Mouse (Mus musculus) midbrain, embryonic 16.5 days (tissue): ENCODE results near the gene Terb1. TPM values are rescaled to one million over a fixed set of nuclear protein-coding genes. Genes with fewer than 3 reads are reported as not detected.
A peak's percentile ranks its signal among the peaks of the same experiment; 100 is the strongest.

Experiments used
- ATAC-seq: fragments of 200-750 bp; cut with Nextera tagmentation; 2 replicates; pipeline ENCODE4 v1.8.0; 2017; ENCODE audit warnings: moderate TSS enrichment
- H3K27ac ChIP-seq: fragments of 300-500 bp; sonication (generic); 2 replicates; pipeline ENCODE4 v1.5.1; 2014; ENCODE audit warnings: mild to moderate bottlenecking, low read length, mixed read lengths
- H3K27me3 ChIP-seq: fragments of 300-500 bp; sonication (generic); 2 replicates; pipeline ENCODE4 v1.6.1; 2014; ENCODE audit warnings: low read depth, low read length, mixed read lengths; ENCODE audit not compliant: control insufficient read depth, insufficient read depth
- H3K36me3 ChIP-seq: fragments of 300-500 bp; sonication (generic); 2 replicates; pipeline ENCODE4 v1.6.1; 2014; ENCODE audit warnings: mild to moderate bottlenecking, low read length, moderate library complexity, mixed read lengths; ENCODE audit not compliant: control insufficient read depth, insufficient read depth
- H3K4me1 ChIP-seq: fragments of 300-500 bp; sonication (generic); 2 replicates; pipeline ENCODE4 v1.6.1; 2014; ENCODE audit warnings: mild to moderate bottlenecking, low read length, mixed read lengths; ENCODE audit not compliant: control insufficient read depth, insufficient read depth
- H3K4me2 ChIP-seq: fragments of 300-500 bp; sonication (generic); 2 replicates; pipeline ENCODE4 v1.6.1; 2014; ENCODE audit warnings: mild to moderate bottlenecking, low read length, mixed read lengths
- H3K4me3 ChIP-seq: fragments of 300-500 bp; sonication (generic); 2 replicates; pipeline ENCODE4 v1.5.1; 2014; ENCODE audit warnings: low read depth, mild to moderate bottlenecking, low read length, moderate library complexity, mixed read lengths
- H3K9ac ChIP-seq: fragments of 300-500 bp; sonication (generic); 2 replicates; pipeline ENCODE4 v1.6.1; 2014; ENCODE audit warnings: low read depth, low read length, mixed read lengths
- H3K9me3 ChIP-seq: fragments of 300-500 bp; sonication (generic); replicated peaks from 2 replicates; pipeline ENCODE4 v1.6.1; 2014; ENCODE audit warnings: mild to moderate bottlenecking, low read length, mixed read lengths; ENCODE audit not compliant: control insufficient read depth, poor library complexity, severe bottlenecking
- WGBS: fragments of 180-500 bp; shearing (Covaris S2); extraction: QIAGEN DNeasy Blood & Tissue Kit; methylation state at CpG from one replicate; pipeline ENCODE4 v1.1.7; 2014; 5-methylcytosine and 5-hydroxymethylcytosine counted together
- polyA plus RNA-seq: library from polyadenylated mRNA; unstranded; fragments of >200 nt; fragmentation: Nextera tagmentation; extraction: Ambion mirVana; gene quantifications from 2 replicates; pipeline ENCODE4 v1.2.1, GENCODE M21; 2015

The Terb1 gene
- polyA plus RNA-seq, 1 experiment from 2014 or later = 0.70 TPM

- Histone ChIP-seq H3K9ac (no peak overlapping the region), H3K9me3 (no peaks in the 10 kb centered on the region), H3K4me3 (no peak overlapping the region), H3K27ac (no peak overlapping the region), H3K27me3 (peaks cover 39% of the 10 kb centered on the region), H3K36me3 (no peaks in the 10 kb centered on the region), H3K4me1 (peaks cover 10% of the 10 kb centered on the region; the same call in 1 of the 2 replicates), H3K4me2 (no peak overlapping the region)
- WGBS = 96% methylated on average over 2 of the region's 2 CpGs
- ATAC-seq = no peak
Observed at GRCm38 (mm10) chr8:104539566-104539965, 29.9 kb upstream of the Terb1 start.

DNA sequence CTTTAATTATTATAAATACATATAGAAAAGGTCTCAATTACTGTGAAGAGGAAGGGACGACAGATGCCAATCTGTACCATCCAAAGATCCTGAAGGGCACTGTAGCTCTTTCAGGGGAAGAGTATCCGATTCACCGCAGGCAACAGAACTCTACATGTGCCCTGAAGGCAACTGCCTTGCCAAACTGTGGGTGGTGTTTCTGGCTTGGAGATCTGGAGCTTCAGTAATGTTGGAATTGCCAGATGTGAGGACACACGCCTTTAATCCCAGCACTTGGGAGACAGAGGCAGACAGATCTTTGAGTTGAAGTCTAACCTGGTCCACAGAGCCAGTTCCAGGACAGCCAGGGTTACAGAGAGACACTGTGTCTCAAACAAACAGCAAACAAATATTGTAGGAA, 29.2 kb upstream of the Terb1 start:
- no peak for ATAC-seq
- H3K27me3 ChIP-seq = peaks cover 36% of the 10 kb centered on the region
- 91% methylated on average over 4 of the region's 4 CpGs for WGBS
- no peak overlapping the region for H3K4me3 ChIP-seq
- peaks cover 10% of the 10 kb centered on the region; the same call in 1 of the 2 replicates for H3K4me1 ChIP-seq
- no peaks in the 10 kb centered on the region for H3K36me3 ChIP-seq
- H3K9me3 ChIP-seq = no peaks in the 10 kb centered on the region
- H3K27ac ChIP-seq = no peak overlapping the region
- no peak overlapping the region for H3K4me2 ChIP-seq
- H3K9ac ChIP-seq = no peak overlapping the region

DNA sequence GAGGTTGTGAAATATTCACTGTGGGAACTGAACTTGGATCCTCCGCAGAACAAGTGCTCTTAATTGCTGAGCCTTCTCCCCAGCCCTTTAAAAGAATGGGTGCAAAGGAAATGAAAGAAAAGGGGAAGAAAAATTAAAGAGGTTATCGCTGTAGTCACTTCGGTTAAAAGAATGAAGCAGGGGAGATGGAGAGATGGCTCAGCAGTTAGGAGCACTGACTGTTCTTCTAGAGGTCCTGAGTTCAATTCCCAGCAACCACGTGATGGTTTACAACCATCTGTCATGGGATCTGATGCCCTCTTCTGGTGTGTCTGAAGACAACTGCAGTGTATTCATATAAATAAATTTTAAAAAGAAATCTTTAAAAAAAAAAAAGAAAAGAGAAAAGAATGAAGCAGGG, 26.3 kb upstream of the Terb1 start:
- Histone ChIP-seq H3K4me2 (no peak overlapping the region), H3K4me3 (no peak overlapping the region), H3K4me1 (peaks cover 21% of the 10 kb centered on the region), H3K9ac (no peak overlapping the region), H3K36me3 (0 out of 2 replicates have a peak, but pooled peaks cover 3% of the 10 kb centered on the region), H3K9me3 (no peaks in the 10 kb centered on the region), H3K27ac (no peak overlapping the region), H3K27me3 (peaks cover 14% of the 10 kb centered on the region)
- WGBS = 87% methylated on average over 4 of the region's 4 CpGs
- no peak for ATAC-seq

DNA sequence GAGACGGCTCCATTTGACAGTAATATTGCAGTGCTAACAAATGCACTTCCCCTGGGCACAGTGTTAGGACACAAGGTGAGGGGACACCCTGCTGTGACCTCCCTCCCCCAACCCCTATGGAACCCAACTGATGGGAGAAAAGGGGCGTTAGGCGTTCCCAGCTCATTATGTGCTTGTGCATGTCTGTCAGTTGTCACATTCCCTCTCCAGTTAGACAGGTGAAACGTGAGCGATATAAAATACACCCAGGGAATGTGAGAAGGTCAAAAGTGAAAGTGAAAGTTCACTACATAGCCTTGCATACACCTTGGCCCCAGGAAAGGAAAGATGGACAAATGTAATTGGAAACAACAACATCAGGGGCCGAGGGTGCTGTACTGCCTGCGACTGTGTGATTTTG, 25.7 kb upstream of the Terb1 start:
- Histone ChIP-seq H3K4me3 (no peak overlapping the region), H3K27me3 (peaks cover 10% of the 10 kb centered on the region), H3K9me3 (no peaks in the 10 kb centered on the region), H3K27ac (no peak overlapping the region), H3K36me3 (0 out of 2 replicates have a peak, but pooled peaks cover 3% of the 10 kb centered on the region), H3K9ac (no peak overlapping the region), H3K4me2 (peak overlapping the region; percentile 63), H3K4me1 (peaks cover 16% of the 10 kb centered on the region)
- WGBS = 51% methylated on average over 7 of the region's 7 CpGs
- no peak for ATAC-seq

- Histone ChIP-seq H3K27ac (peak overlapping the region; percentile 4; the same call in 1 of the 2 replicates), H3K27me3 (peaks cover 8% of the 10 kb centered on the region), H3K9me3 (no peaks in the 10 kb centered on the region), H3K4me1 (peaks cover 16% of the 10 kb centered on the region), H3K4me2 (peak overlapping the region; percentile 63), H3K36me3 (0 out of 2 replicates have a peak, but pooled peaks cover 5% of the 10 kb centered on the region), H3K9ac (peak overlapping the region; percentile 96; the same call in 1 of the 2 replicates), H3K4me3 (peak overlapping the region; percentile 96)
- peak; percentile 80 for ATAC-seq
- 11% methylated on average over 9 of the region's 9 CpGs for WGBS
Observed at GRCm38 (mm10) chr8:104534779-104535141, 25.1 kb upstream of the Terb1 start.

DNA sequence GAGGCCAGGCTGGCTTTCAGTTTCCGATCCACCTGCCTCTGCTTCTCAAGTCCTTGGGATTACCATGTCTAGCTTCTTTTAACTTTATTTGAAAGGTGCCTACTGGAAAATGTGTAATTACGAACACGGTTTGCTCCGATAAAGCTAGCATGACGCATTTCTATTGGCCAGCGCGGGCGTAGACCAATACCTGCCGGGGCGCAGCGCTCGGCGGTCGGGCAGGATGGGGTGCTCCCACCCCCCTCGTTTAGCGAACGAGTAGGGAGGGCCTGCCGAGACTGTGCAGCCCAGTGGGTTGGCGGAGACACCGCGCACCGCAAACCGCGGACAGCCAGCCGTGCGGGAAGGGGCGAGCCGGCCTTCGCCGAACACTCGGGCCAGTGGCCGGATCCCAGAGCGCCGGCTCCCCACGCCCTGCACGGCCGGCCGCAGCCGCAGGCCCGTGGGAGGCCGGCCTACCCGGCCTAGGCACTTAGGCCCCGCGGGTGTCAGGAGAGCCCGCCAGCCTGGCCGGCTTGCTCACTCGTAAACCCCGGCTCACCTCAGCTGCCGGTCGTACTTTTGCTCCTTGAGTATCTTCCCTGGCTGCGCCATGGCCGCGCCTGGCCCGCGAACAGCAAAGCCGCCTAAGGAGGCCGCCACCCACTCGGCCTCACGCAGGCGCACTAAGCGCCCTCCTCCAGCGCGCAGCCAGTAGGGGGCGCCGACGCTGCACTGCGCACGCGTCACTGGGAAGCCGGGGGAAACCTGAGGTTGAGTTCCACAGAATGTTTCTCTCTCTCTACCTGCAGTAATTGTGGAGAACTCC, 24.5 kb upstream of the Terb1 start, which contains the start of the genes Nae1 and Car7:
Nae1 (minus strand) TSS at position 667 of the 808 bp plus-strand sequence.
Car7 (plus strand) TSS at position 719 of the 808 bp plus-strand sequence.
- 0 out of 2 replicates have a peak, but pooled peaks cover 8% of the 10 kb centered on the region for H3K36me3 ChIP-seq
- peaks cover 16% of the 10 kb centered on the region for H3K4me1 ChIP-seq
- H3K4me2 ChIP-seq = peak within 1 kb of the TSS; percentile 63
- H3K27ac ChIP-seq = peak within 1 kb of the TSS; percentile 92
- H3K27me3 ChIP-seq = peaks cover 6% of the 10 kb centered on the region
- peak within 1 kb of the TSS; percentile 96 for H3K9ac ChIP-seq
- H3K4me3 ChIP-seq = peak within 1 kb of the TSS; percentile 96
- H3K9me3 ChIP-seq = no peaks in the 10 kb centered on the region
- WGBS = under 1% methylated on average over 65 of the region's 70 CpGs
- ATAC-seq = peak; percentile 97

DNA sequence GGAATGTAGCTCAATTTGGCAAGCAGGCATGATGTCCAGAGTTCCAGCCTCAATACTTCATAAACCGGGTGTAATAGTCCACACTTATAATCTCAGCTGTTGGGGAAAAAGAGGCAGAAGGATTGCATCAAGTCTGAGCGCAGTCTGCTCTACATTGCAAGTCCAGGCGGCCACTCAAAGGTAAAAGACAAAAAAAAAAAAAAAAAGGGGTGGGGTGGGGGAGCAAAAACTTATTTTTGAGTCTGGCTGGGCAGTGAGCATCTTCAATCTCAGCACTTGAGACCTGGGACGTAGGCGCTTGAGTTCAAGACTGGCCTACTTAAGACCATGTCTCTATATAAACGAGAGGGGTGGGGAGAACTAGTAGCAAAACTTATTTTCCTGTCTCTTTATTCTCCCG, 23.8 kb upstream of the Terb1 start:
- Histone ChIP-seq H3K4me2 (peak overlapping the region; percentile 63), H3K4me3 (peak overlapping the region; percentile 96), H3K27me3 (peaks cover under 1% of the 10 kb centered on the region; the same call in 1 of the 2 replicates), H3K9me3 (no peaks in the 10 kb centered on the region), H3K36me3 (0 out of 2 replicates have a peak, but pooled peaks cover 8% of the 10 kb centered on the region), H3K9ac (peak overlapping the region; percentile 96), H3K4me1 (peaks cover 16% of the 10 kb centered on the region), H3K27ac (no peak overlapping the region)
- ATAC-seq = no peak
- WGBS = 17% methylated on average over 7 of the region's 7 CpGs

- peaks cover 13% of the 10 kb centered on the region; the same call in 1 of the 2 replicates for H3K36me3 ChIP-seq
- H3K4me1 ChIP-seq = peaks cover 16% of the 10 kb centered on the region
- H3K4me3 ChIP-seq = no peak overlapping the region
- no peaks in the 10 kb centered on the region for H3K9me3 ChIP-seq
- H3K4me2 ChIP-seq = no peak overlapping the region
- ATAC-seq = no peak
- H3K27ac ChIP-seq = no peak overlapping the region
- no peak overlapping the region for H3K9ac ChIP-seq
- H3K27me3 ChIP-seq = no peaks in the 10 kb centered on the region
- 90% methylated on average over 6 of the region's 6 CpGs for WGBS
Observed at GRCm38 (mm10) chr8:104529671-104530070, 20.0 kb upstream of the Terb1 start.

- WGBS = 83% methylated on average over 5 of the region's 5 CpGs
- Histone ChIP-seq H3K4me3 (no peak overlapping the region), H3K27ac (no peak overlapping the region), H3K9me3 (no peaks in the 10 kb centered on the region), H3K36me3 (peaks cover 18% of the 10 kb centered on the region), H3K4me1 (no peaks in the 10 kb centered on the region), H3K27me3 (no peaks in the 10 kb centered on the region), H3K4me2 (no peak overlapping the region), H3K9ac (no peak overlapping the region)
- ATAC-seq = no peak; the same call in 1 of the 2 replicates
Observed at GRCm38 (mm10) chr8:104517872-104518271, 8.2 kb upstream of the Terb1 start.
